Mouse (Mus musculus): ENCODE data around the gene Specc1.

Gene Specc1

DNA sequence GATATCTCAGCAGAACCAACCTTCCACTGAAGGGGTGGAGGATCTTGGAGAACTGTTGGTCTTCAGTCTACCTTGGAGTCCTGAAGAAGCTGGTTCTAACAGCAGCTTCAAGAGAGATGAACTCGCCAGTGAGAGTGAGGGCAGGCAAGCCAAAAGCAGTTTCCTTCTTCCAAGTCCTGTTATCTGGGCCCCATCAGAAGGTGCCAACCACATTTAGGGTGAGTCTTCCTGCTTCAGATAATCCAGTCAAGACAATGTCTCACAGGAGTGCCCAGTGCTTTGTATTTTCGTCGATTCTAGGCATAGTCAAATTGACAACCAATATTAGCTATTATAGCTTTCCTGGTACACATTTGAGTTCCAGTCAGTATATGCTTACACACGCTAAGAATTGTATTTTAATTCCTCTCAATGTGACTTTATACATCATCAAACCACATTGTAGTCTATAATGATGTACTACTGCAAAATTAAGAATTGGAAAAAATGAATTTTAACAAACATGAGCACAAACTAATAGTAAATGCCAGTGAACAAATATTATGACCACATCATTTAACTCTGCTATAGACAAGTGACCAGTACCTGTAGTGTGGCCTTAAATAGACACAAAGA lies 36.2 kb downstream of the Specc1 start:
- TF ChIP-seq GATA4 (IDR thresholded peaks at IDR 0.05; ENCODE audit: insufficient replicate concordance, low read length): no peak

DNA sequence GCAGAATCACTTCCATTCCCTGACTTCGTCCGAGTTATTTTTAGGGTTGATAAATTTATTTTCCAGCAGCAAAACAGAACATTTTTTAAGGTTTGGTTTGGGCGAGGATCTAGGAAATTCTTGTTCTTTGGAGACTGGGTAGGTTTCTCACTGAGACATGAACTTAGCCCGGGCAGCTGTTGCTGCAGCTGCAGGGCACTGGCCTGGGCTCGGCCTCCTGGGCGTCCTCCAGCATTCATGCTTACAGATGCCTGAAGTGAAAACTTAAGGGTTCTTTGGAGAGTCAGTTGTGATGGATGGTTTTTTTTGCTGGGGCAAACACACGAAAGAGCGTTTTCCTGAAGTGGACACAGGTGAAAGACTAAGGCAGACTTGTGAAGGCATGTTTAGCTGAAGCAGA lies 42.9 kb downstream of the Specc1 start:
- no peak for TF ChIP-seq GATA4 (IDR thresholded peaks at IDR 0.05; ENCODE audit: insufficient replicate concordance, low read length)

DNA sequence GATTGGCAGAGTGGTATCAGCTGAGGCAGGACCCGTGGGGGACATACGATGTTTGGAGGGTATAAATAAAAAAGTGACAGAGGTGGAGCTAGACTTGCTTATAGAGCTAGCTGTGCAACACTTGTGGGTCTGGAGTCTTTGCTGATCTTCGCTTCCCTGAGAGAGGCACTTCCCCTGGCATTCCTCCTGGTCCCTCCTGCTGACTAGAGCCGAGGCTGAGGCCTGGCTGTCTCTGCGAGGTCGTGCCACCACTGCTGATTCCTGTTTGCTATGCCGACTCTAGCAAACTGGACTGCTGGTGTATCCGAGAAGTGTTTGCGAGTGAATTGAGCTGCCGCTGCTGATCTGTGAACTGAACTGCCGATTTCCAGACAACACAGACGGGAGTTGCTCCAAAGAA lies 43.5 kb downstream of the Specc1 start:
- TF ChIP-seq GATA4 (IDR thresholded peaks at IDR 0.05; ENCODE audit: insufficient replicate concordance, low read length): no peak

DNA sequence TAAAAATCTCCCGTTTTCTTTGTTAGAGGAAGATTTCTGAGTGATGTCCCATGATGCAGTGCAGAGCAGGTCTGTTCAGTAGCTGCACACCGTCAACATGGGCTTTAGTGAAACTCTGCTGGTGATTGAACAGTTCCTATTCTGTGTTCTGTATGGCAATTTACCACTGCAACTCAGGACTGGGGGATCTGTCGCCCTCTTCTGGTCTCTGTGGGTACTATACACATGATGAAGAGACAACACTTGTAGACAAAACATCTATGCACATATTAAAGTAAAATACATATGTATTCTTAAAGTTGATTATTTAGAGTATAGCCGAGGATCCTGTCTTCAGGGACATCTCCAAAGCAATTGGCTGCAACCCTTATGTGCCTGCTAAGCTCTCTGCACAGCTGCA lies 45.4 kb downstream of the Specc1 start:
- TF ChIP-seq GATA4 (IDR thresholded peaks at IDR 0.05; ENCODE audit: insufficient replicate concordance, low read length): no peak

DNA sequence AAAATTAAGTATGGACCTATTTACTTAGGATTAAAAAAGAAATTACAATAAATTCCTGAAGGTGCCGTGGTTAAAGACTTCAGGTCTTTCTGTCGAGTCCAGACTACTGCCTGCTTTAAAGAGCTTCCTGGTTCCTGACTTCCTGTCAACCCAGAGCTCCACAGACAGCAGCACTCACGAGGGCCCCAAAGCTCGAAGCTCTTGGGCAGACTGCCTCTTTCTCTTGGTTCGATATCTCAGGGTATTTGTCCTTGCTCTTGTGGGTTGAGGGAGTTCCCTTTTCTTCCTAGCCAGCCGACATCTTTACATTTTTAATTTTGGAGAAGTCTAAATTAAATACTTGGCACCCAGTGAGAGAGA lies 48.3 kb downstream of the Specc1 start:
- no peak for TF ChIP-seq GATA4 (IDR thresholded peaks at IDR 0.05; ENCODE audit: insufficient replicate concordance, low read length)

DNA sequence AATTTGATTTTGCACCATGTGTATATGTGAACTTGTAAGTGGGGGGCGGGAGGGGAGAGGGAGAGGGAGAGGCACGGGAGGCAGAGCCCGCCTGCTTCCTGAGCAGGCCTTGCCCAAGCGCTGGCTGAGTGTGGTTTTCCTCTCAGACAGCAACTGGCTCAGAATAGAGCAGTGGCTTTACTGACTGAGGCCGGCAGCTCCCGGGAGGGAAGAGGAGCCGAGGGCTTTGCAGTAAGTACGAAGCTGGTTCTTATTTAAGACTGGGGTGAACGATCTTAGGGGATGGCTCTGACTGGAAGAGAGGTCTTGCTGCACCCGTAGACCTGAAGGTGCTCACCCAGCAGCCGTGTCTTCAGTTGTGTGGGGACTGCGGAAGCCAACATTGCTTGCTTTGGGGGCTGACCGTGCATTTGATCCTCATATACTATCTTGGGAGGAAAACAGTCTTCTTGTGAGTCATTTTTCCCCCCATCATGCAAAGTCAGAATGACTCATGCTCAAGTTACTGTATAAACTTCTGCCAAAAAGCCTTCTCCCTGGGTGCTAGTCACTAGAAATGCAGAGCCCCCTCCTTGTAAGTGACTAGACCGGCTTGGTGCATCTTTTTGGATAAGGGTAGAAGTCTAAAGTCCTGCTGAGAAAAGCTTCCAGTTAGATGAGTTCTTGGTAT lies 48.8 kb downstream of the Specc1 start:
- TF ChIP-seq GATA4 (IDR thresholded peaks at IDR 0.05; ENCODE audit: insufficient replicate concordance, low read length): no peak

DNA sequence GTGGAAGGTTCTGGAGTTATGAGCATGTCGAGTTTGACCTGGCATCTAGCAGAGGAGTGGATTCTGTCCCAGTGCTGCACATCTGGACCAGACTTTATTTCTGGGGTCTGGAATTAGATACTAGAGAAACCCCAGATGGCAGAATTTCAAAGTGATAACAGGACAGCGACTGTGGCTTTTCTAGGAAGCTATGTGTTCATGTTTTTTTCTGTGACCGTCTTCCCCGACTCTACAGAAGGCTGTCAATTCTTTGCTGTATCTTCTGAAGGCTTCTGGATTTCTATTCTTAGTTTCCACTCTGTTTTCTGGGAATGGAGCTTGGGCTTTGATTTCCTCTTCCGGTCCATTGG lies 49.3 kb downstream of the Specc1 start:
- TF ChIP-seq GATA4 (IDR thresholded peaks at IDR 0.05; ENCODE audit: insufficient replicate concordance, low read length): no peak

DNA sequence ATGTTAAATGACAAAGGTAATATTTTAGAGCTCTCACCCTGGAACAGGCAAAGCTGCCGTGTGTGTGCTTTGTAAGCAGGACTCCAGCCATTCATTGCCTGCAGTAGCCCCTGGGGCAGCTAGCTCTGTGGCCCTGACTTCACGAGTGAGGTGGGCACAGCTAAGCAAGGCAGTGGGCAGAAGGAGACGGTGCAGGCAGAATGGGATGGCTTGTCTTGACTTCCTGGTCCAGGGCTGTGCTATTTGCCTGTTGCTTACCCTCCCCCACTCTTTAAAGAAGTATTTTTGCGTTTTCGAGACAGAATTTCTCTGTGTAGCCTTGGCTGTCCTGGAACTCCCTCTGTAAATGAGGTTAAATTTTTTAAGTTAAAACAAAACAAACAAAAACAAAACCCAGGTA lies 50.1 kb downstream of the Specc1 start:
- TF ChIP-seq GATA4 (IDR thresholded peaks at IDR 0.05; ENCODE audit: insufficient replicate concordance, low read length): no peak

DNA sequence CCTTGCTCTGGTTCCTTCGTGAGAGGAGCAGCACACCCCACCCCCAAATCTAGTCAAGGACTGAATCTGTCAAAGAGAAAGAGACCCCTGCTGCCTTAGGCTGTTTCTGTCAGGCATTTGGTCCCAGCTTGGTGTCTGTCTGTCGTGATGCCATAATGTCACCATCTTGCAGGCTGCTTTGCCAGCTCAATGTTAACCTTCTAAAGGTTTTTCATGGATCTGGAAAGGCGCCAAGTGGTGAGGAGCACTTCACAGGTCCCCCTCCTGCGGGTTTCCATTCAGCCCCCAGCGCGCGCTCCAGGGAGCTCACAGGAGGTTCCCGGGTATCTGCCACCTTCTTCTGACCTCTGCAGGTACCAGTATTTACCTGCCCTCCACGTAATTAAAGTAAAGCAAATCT lies 51.4 kb downstream of the Specc1 start:
- no peak for TF ChIP-seq GATA4 (IDR thresholded peaks at IDR 0.05; ENCODE audit: insufficient replicate concordance, low read length)

DNA sequence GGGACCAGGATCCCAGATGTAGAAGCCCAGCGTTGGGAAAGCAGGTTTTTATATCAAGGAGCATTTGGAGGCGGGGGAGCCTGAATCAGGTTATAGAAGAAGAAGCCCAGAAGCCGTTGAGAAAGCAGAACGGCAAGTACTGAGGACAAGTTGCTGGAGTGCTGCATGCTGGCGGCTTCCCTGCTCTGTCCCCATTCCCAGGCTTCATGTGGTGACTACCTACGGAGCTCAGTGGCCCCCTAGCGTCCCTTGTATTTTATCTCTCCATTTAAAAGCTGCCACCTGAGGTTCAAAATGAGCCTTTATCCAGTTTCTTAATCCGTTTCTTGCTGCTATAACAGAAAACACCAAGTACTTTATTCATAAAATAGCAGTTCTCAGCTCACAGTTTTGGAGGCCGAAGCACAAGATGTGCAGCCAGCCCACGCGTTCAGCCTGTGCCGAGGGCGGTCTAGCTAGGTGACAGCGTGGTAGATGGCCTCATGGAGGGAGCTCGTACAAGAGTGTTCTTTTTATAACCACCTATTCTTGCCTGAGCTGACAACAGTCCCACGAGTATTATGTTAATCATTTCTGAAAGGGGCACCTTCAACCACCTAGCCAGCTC lies 54.2 kb downstream of the Specc1 start:
- no peak for TF ChIP-seq GATA4 (IDR thresholded peaks at IDR 0.05; ENCODE audit: insufficient replicate concordance, low read length)

DNA sequence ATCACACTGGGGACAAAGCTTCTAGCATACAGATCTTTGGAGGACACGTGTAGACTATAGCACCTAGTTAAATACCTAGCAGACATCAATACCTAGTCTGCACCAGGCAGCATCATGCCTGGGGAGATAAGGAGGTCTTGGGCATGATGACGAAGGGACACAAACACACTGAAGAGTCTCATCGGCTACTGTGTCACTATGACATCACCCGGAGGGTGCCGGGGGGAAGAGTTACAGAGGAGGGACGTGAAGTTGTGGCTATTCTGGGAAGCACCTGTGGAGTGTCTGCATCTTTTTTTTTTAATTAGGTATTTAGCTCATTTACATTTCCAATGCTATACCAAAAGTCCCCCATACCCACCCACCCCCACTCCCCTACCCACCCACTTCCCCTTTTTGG lies 55.5 kb downstream of the Specc1 start:
- TF ChIP-seq GATA4 (IDR thresholded peaks at IDR 0.05; ENCODE audit: insufficient replicate concordance, low read length): no peak

DNA sequence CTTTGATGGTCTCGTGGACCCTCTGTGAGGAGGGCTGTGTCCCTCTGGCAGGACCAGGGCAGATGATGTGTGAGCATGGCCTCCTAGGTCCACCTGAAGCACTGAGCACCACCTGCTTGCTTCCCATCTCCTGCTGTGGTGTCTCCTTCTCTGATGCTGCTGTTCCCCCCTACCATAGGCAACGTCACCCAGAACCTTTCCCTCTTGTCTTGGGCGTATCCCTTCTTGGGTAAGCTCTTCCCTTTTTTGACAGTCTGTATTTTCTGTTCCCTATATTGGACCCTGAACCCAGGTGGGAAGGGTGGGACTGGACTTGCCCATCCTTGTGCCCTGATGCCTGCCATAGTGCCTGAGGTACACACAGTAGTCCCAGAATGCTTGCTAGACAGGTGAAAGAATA lies 56.9 kb downstream of the Specc1 start:
- no peak for TF ChIP-seq GATA4 (IDR thresholded peaks at IDR 0.05; ENCODE audit: insufficient replicate concordance, low read length)

DNA sequence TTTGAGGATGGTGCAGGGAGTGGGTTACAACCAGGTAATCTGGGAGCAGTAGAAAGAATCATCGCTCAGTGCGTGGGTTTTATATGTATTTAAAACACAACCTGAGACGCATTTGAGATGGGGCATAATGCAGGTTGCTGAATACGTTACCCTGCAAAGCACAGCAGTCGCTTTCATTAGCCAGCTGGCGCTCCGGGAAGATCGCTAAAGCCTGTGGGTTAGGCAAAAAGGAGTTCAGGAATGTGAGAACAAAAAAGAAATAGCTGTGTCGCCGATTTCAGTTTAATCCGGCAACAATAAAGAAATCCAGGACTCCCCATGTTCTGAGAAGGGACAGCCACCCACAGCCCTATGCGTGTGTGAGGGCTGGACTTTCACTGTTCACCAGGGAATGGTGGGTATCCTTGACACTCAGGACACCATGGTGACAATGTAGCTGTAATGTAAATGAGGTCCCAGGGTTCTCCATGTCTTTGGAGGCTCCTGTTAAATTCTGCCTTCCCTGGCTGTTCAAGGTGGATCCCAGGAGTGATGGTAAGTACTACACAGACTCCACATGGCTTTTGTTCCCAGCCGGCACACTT lies 58.6 kb downstream of the Specc1 start:
- TF ChIP-seq GATA4 (IDR thresholded peaks at IDR 0.05; ENCODE audit: insufficient replicate concordance, low read length): no peak

DNA sequence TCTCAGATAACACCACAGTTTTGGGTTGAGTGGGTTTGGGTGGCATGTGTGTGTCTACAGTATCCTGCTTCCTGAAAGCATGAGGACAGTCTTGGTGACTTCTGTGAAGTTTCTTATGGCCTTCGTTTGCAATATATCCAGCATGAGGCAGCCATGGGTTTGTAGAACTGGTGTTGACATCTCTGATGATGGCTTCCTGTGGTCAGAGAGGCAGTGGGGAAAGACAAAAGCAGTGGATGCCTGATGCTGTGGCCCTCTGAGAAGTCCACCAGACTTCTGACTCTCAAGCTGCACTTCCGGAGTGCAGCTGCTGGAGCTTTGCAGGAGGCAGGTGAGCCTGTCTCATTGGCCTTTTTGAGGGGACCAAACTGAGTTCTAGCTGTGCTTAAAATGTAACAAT lies 60.4 kb downstream of the Specc1 start:
- no peak for TF ChIP-seq GATA4 (IDR thresholded peaks at IDR 0.05; ENCODE audit: insufficient replicate concordance, low read length)

DNA sequence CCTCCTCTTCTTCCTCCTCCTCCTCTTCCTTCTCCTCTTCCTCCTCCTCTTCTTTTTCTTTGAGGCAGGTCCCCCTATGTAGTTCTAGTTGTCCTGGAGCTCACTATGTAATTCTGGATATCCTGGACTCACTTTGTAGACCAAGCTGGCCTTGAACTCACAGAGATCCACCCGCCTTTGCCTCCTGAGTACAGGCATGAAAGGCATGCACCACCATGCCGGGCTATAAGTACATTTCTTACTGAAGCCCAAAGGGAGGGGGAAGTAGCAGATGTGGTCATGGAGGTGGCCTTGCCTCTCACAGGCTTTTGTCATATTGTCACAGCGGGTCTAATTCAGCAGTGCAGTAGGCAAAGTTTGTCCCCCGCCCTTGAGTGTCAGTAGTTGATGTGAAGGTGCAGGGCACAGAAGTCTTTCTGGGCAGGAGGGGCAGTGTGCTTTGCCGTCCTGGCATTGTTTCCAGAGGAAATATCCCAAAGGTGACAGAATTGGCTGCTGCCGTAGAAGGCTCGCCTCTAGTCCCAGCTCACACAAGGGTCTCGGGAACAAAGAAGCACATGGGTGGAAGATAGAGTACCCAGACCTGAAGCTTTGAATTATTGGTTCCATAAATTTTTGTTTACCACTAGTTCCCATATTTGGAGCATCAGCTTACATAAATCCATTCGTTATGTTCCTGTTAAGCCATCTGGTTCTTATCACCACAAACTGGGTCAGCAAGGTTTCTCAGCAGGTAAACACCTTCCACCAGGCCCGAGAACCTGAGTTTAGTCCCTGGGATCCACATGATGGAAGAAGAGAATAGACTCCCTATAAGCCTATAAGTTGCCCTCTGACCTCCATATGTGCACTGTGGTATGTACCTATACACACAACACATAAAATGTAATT lies 62.0 kb downstream of the Specc1 start:
- no peak for TF ChIP-seq GATA4 (IDR thresholded peaks at IDR 0.05; ENCODE audit: insufficient replicate concordance, low read length)

DNA sequence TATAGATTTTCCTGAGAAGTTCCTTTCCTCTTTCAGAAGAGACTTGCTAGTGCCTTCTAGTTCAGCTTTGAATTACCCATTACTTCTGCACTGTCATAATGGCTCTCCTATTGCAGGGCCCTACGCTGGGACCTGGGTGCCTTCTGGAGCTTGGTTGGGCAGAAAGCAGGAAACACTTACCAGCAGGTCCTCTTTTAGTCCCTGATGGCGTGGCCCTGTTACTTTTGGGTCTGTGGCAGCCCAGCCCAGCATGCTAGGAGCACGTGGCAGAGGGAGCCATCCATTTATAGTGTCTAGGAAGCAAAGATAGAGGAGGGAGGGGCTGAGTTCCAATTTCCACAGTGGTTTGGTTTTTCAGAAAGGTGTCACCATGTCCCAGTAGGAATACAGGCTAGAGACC lies 63.3 kb downstream of the Specc1 start:
- TF ChIP-seq GATA4 (IDR thresholded peaks at IDR 0.05; ENCODE audit: insufficient replicate concordance, low read length): no peak

All from liver, adult (tissue).